Mouse (Mus musculus): ENCODE data around the gene Bud31. TPM values are rescaled to one million over a fixed set of nuclear protein-coding genes. Genes with fewer than 3 reads are reported as not detected.

The Bud31 gene
- total RNA-seq, 2 experiments from 2014 or later, result 91.0 to 139 TPM

GRCm38 (mm10) chr5:145190875-145191798 is 51.0 kb downstream of the Bud31 start:
- ATAC-seq (replicated peaks; ENCODE audit: low FRiP score, poor library complexity, severe bottlenecking), result peak; percentile 95

- ATAC-seq (replicated peaks; ENCODE audit: low FRiP score, poor library complexity, severe bottlenecking), result no peak
Observed at GRCm38 (mm10) chr5:145191962-145192361, 51.8 kb downstream of the Bud31 start, which contains the start of gene Atp5j2. Atp5j2 (minus strand) TSS chr5:145192062.

Other genes starting within 250 kb of the Bud31 start
- gene Smurf1, start 174.5 kb upstream of the Bud31 start, total RNA-seq (2015; ENCODE audit: low replicate concordance), result not detected in 2 replicates
- gene Smurf1, start 174.5 kb upstream of the Bud31 start, total RNA-seq (2017; ENCODE audit: low replicate concordance), result 1.9 and 2.1 TPM in 2 replicates
- not detected in 2 replicates for gene Gm4871, start 107.6 kb upstream of the Bud31 start, total RNA-seq (2015; ENCODE audit: low replicate concordance)
- gene Gm4871, start 107.6 kb upstream of the Bud31 start, total RNA-seq (2017; ENCODE audit: low replicate concordance), result not detected in 2 replicates
- not detected in 2 replicates for gene 1700018F24Rik, start 97.4 kb upstream of the Bud31 start, total RNA-seq (2015; ENCODE audit: low replicate concordance)
- gene 1700018F24Rik, start 97.4 kb upstream of the Bud31 start, total RNA-seq (2017; ENCODE audit: low replicate concordance), result not detected in 2 replicates
- gene Arpc1a, start 56.5 kb upstream of the Bud31 start, total RNA-seq (2015; ENCODE audit: low replicate concordance), result 54.9 and 76.0 TPM in 2 replicates
- gene Arpc1a, start 56.5 kb upstream of the Bud31 start, total RNA-seq (2017; ENCODE audit: low replicate concordance), result 17.3 and 34.7 TPM in 2 replicates
- gene Kpna7, start 56.3 kb upstream of the Bud31 start, total RNA-seq (2015; ENCODE audit: low replicate concordance), result not detected in 2 replicates
- gene Kpna7, start 56.3 kb upstream of the Bud31 start, total RNA-seq (2017; ENCODE audit: low replicate concordance), result not detected in 2 replicates
- gene Arpc1b, start 26.1 kb upstream of the Bud31 start, total RNA-seq (2015; ENCODE audit: low replicate concordance), result 42.8 and 47.6 TPM in 2 replicates
- gene Arpc1b, start 26.1 kb upstream of the Bud31 start, total RNA-seq (2017; ENCODE audit: low replicate concordance), result 29.4 and 33.0 TPM in 2 replicates
- gene Pdap1, start 124 bp upstream of the Bud31 start, total RNA-seq (2015; ENCODE audit: low replicate concordance), result 33.5 and 34.4 TPM in 2 replicates
- gene Pdap1, start 124 bp upstream of the Bud31 start, total RNA-seq (2017; ENCODE audit: low replicate concordance), result 85.3 and 103 TPM in 2 replicates
- gene Ptcd1, start 26.7 kb downstream of the Bud31 start, total RNA-seq (2015; ENCODE audit: low replicate concordance), result 4.2 and 13.7 TPM in 2 replicates
- gene Ptcd1, start 26.7 kb downstream of the Bud31 start, total RNA-seq (2017; ENCODE audit: low replicate concordance), result 8.1 and 8.5 TPM in 2 replicates
- gene Cpsf4, start 26.9 kb downstream of the Bud31 start, total RNA-seq (2015; ENCODE audit: low replicate concordance), result 29.8 and 37.8 TPM in 2 replicates
- gene Cpsf4, start 26.9 kb downstream of the Bud31 start, total RNA-seq (2017; ENCODE audit: low replicate concordance), result 33.1 and 36.8 TPM in 2 replicates
- 185 and 225 TPM in 2 replicates for gene Atp5j2, start 51.7 kb downstream of the Bud31 start, total RNA-seq (2015; ENCODE audit: low replicate concordance)
- gene Atp5j2, start 51.7 kb downstream of the Bud31 start, total RNA-seq (2017; ENCODE audit: low replicate concordance), result 43.9 and 68.5 TPM in 2 replicates
- 5.9 and 10.8 TPM in 2 replicates for gene Zkscan14, start 61.5 kb downstream of the Bud31 start, total RNA-seq (2015; ENCODE audit: low replicate concordance)
- gene Zkscan14, start 61.5 kb downstream of the Bud31 start, total RNA-seq (2017; ENCODE audit: low replicate concordance), result 8.1 and 14.2 TPM in 2 replicates
- gene Zkscan5, start 64.2 kb downstream of the Bud31 start, total RNA-seq (2015; ENCODE audit: low replicate concordance), result 3.2 and 5.0 TPM in 2 replicates
- 4.2 and 8.2 TPM in 2 replicates for gene Zkscan5, start 64.2 kb downstream of the Bud31 start, total RNA-seq (2017; ENCODE audit: low replicate concordance)
- gene Zfp655, start 91.4 kb downstream of the Bud31 start, total RNA-seq (2015; ENCODE audit: low replicate concordance), result 21.4 and 30.6 TPM in 2 replicates
- gene Zfp655, start 91.4 kb downstream of the Bud31 start, total RNA-seq (2017; ENCODE audit: low replicate concordance), result 16.3 and 21.6 TPM in 2 replicates
- gene Zscan25, start 140.1 kb downstream of the Bud31 start, total RNA-seq (2015; ENCODE audit: low replicate concordance), result 2.9 and 4.2 TPM in 2 replicates
- gene Zscan25, start 140.1 kb downstream of the Bud31 start, total RNA-seq (2017; ENCODE audit: low replicate concordance), result not detected in 2 replicates
- gene Cyp3a57, start 204.9 kb downstream of the Bud31 start, total RNA-seq (2015; ENCODE audit: low replicate concordance), result not detected in 2 replicates
- gene Cyp3a57, start 204.9 kb downstream of the Bud31 start, total RNA-seq (2017; ENCODE audit: low replicate concordance), result not detected in 2 replicates